Mouse (Mus musculus): ENCODE results near the gene Slc26a3. TPM values are rescaled to one million over a fixed set of nuclear protein-coding genes. Genes with fewer than 3 reads are reported as not detected.
A peak's percentile ranks its signal among the peaks of the same experiment; 100 is the strongest.

Slc26a3 gene
- polyA plus RNA-seq, 1 experiment from 2014 or later = 0.07 TPM

DNA sequence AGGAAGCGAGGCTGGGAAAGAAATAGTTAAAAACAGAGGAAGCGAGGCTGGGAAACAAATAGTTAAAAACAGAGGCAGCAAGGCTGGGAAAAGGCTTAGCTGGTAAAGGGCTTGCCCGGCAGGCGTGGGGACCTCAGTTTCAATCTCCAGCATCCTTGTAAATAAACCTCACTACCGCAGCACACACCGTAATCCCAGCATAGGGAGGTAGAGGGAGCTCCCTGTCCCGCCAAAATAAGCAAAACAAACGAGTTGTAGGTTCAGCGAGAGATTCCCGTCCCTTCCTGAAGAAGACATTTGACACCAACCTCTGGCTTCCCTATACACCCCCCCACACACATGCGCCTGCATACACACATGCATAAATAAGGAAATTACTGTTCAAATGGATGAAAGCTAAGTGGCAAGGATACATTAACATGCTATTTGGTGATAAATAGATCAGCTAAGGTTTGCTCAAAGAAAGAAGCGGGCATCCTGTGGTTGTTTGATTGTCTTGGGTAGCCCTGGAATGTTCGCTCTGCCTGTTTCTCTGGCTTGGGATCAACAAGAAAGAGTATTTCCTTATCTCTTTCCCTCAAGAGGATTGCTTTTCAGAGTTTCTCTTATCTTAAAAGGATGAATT is 14.2 kb upstream of the Slc26a3 start:
- peak; percentile 77 for ATAC-seq (ENCODE audit: low FRiP score, low TSS enrichment)
- H3K9ac ChIP-seq (replicated peaks; ENCODE audit: low read length) = peak overlapping the region; percentile 50
- peak overlapping the region; percentile 33 for H3K4me3 ChIP-seq (ENCODE audit: low read length)
- WGBS = 8% methylated on average over 13 of the region's 13 CpGs
- H3K27me3 ChIP-seq (ENCODE audit: insufficient read depth, low read length) = no peaks in the 10 kb centered on the region
- peaks cover 11% of the 10 kb centered on the region for H3K4me1 ChIP-seq (ENCODE audit: insufficient read depth, low read length)
- H3K27ac ChIP-seq (ENCODE audit: low read length) = peak overlapping the region; percentile 24; the same call in 1 of the 2 replicates
- H3K9me3 ChIP-seq (ENCODE audit: low read length) = no peaks in the 10 kb centered on the region
- no peaks in the 10 kb centered on the region for H3K36me3 ChIP-seq (ENCODE audit: insufficient read depth, low read length)
- H3K4me2 ChIP-seq (replicated peaks; ENCODE audit: low read depth, low read length) = peak overlapping the region; percentile 57

DNA sequence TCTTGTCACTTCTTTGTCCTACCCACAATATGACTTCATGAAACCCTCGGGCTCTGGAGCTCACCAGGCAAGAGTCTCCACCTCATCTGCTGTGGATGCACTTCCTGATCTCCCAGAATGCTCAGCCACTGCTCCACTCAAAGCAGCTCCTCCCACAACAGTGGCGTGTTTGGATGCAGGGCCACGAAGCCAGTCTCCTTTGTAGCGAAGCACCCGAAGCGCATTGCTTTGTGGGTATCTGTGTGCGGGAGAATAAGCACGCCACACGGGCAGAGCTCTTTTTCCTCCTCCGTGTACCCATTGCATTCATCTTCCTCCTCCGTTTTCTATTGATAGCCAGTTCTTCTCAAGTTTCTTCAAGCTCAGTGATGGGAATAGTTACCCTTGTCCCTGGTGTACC is 13.4 kb upstream of the Slc26a3 start:
- no peak overlapping the region for H3K9ac ChIP-seq (replicated peaks; ENCODE audit: low read length)
- no peaks in the 10 kb centered on the region for H3K9me3 ChIP-seq (ENCODE audit: low read length)
- no peak overlapping the region for H3K27ac ChIP-seq (ENCODE audit: low read length)
- no peaks in the 10 kb centered on the region for H3K36me3 ChIP-seq (ENCODE audit: insufficient read depth, low read length)
- WGBS = 64% methylated on average over 11 of the region's 11 CpGs
- H3K27me3 ChIP-seq (ENCODE audit: insufficient read depth, low read length) = no peaks in the 10 kb centered on the region
- peak overlapping the region; percentile 57 for H3K4me2 ChIP-seq (replicated peaks; ENCODE audit: low read depth, low read length)
- 0 out of 2 replicates have a peak, but pooled peaks have one; percentile 16 for ATAC-seq (ENCODE audit: low FRiP score, low TSS enrichment)
- peaks cover 11% of the 10 kb centered on the region for H3K4me1 ChIP-seq (ENCODE audit: insufficient read depth, low read length)
- no peak overlapping the region for H3K4me3 ChIP-seq (ENCODE audit: low read length)

DNA sequence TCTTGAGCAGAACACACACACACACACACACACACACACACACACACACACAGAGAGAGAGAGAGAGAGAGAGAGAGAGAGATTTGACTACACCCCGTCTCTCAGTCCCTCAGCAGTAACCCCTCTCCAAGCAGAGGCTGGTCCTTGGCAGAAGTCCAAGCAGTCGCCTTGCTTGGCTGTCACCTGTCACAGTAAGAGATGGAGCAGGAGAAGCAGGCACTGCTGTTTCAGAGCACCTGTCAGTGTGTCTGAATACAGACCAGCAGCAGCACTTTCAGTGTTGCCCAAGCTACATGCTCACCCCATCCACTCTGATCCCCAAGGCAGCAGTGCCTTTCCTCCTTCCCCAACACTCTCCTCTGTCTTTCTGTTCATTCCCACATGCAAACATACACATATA is 9.8 kb upstream of the Slc26a3 start:
- Histone ChIP-seq H3K9ac (replicated peaks; ENCODE audit: low read length) (no peak overlapping the region), H3K27me3 (ENCODE audit: insufficient read depth, low read length) (no peaks in the 10 kb centered on the region), H3K4me3 (ENCODE audit: low read length) (no peak overlapping the region), H3K36me3 (ENCODE audit: insufficient read depth, low read length) (no peaks in the 10 kb centered on the region), H3K9me3 (ENCODE audit: low read length) (no peaks in the 10 kb centered on the region), H3K4me2 (replicated peaks; ENCODE audit: low read depth, low read length) (no peak overlapping the region), H3K4me1 (ENCODE audit: insufficient read depth, low read length) (peaks cover 8% of the 10 kb centered on the region), H3K27ac (ENCODE audit: low read length) (no peak overlapping the region)
- ATAC-seq (ENCODE audit: low FRiP score, low TSS enrichment) = no peak
- WGBS = 19% methylated on average over 2 of the region's 2 CpGs

DNA sequence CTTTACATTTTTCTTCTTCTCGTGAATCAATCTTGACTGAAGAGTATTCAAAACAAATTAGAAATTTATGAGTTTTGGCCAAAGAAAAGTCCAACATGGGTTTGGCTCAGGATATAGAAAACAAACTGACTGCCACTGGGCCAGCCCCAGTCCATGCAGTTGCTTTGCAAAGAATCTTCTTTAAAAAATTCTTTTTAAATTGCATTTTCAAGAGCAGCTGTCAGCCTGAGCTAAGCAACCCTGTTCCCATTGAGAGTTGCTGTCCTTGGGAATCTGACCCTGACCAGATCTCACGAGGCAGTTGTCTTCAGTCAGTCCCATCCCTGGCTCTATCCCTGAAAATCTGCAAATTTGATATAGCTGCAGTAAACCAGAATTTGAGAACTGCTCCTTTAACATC is 8.2 kb upstream of the Slc26a3 start:
- Histone ChIP-seq H3K4me2 (replicated peaks; ENCODE audit: low read depth, low read length) (no peak overlapping the region), H3K9me3 (ENCODE audit: low read length) (no peaks in the 10 kb centered on the region), H3K27ac (ENCODE audit: low read length) (no peak overlapping the region), H3K4me1 (ENCODE audit: insufficient read depth, low read length) (no peaks in the 10 kb centered on the region), H3K27me3 (ENCODE audit: insufficient read depth, low read length) (no peaks in the 10 kb centered on the region), H3K36me3 (ENCODE audit: insufficient read depth, low read length) (no peaks in the 10 kb centered on the region), H3K9ac (replicated peaks; ENCODE audit: low read length) (no peak overlapping the region), H3K4me3 (ENCODE audit: low read length) (no peak overlapping the region)
- peak; percentile 35; the same call in 1 of the 2 replicates for ATAC-seq (ENCODE audit: low FRiP score, low TSS enrichment)
- 39% methylated on average over 2 of the region's 2 CpGs for WGBS

DNA sequence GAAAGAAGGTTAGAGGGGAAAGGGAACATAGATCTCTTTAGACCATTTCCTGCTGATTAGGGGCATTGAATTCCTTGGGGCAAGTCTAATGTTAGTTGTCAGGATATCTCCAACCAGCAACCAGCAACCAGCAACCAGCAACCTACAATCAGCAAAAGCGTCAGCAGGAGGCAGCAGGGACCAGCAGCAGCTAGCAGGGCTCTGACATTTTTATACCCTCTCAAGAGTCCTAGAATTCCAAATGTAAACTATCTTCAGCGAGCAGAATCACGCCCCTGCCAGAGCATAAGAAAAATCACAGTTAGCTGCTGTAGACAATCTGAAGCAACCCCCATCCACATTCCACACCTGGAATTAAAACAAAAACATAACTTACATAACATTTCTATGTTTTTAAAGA is 3.4 kb upstream of the Slc26a3 start:
- ATAC-seq (ENCODE audit: low FRiP score, low TSS enrichment) = no peak

DNA sequence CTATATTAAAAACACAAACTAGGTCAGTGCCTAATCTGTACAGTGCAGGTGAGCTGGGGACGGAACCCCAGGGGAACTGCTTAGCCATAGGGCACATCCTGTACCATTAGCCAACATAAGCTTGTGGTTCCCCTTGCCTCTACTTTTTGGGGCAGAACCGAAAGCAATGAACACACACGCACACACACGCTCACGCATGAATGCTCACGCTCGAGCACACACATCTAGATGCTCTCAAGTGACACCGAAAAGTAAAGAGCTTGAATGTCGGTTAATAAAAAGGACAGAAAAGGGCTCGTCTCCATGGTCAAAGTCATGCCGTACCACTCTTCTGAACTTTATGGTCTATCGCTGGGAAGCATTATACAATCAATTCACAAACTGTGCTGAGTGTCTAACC is 1.0 kb downstream of the Slc26a3 start:
- H3K4me3 ChIP-seq (ENCODE audit: low read length) = no peak overlapping the region
- no peak overlapping the region for H3K27ac ChIP-seq (ENCODE audit: low read length)
- H3K4me1 ChIP-seq (ENCODE audit: insufficient read depth, low read length) = no peaks in the 10 kb centered on the region
- H3K9me3 ChIP-seq (ENCODE audit: low read length) = no peaks in the 10 kb centered on the region
- no peak for ATAC-seq (ENCODE audit: low FRiP score, low TSS enrichment)
- no peaks in the 10 kb centered on the region for H3K36me3 ChIP-seq (ENCODE audit: insufficient read depth, low read length)
- no peak overlapping the region for H3K4me2 ChIP-seq (replicated peaks; ENCODE audit: low read depth, low read length)
- WGBS = 81% methylated on average over 12 of the region's 12 CpGs
- no peaks in the 10 kb centered on the region for H3K27me3 ChIP-seq (ENCODE audit: insufficient read depth, low read length)
- no peak overlapping the region for H3K9ac ChIP-seq (replicated peaks; ENCODE audit: low read length)

More for the DNA sequence above, 3.4 kb upstream of the Slc26a3 start:
- Histone ChIP-seq H3K27ac (ENCODE audit: low read length) (no peak overlapping the region), H3K27me3 (ENCODE audit: insufficient read depth, low read length) (no peaks in the 10 kb centered on the region), H3K4me1 (ENCODE audit: insufficient read depth, low read length) (no peaks in the 10 kb centered on the region), H3K4me3 (ENCODE audit: low read length) (no peak overlapping the region), H3K9me3 (ENCODE audit: low read length) (no peaks in the 10 kb centered on the region), H3K9ac (replicated peaks; ENCODE audit: low read length) (no peak overlapping the region), H3K36me3 (ENCODE audit: insufficient read depth, low read length) (no peaks in the 10 kb centered on the region), H3K4me2 (replicated peaks; ENCODE audit: low read depth, low read length) (no peak overlapping the region)
- WGBS = 23% methylated on average over 3 of the region's 3 CpGs

DNA sequence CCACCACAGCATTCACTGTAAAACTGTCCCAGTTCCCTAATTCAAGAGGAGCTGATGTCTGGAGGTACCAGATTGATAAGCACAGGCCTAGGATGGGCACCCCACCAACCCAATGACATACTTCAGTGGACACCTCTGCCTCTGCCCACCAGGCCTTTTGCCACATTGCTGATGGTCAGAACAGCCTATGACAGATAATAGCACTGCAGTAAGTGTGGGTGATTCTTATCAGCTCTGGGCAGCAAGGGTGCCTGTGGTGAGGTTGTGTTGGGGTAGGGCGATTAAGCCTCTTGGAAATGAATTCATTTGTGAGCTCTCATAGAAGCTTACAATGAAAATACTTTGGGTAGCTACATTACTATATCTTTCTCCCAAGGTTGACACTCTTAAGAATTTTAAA is 5.2 kb downstream of the Slc26a3 start:
- 97% methylated on average over 1 of the region's 1 CpGs for WGBS

DNA sequence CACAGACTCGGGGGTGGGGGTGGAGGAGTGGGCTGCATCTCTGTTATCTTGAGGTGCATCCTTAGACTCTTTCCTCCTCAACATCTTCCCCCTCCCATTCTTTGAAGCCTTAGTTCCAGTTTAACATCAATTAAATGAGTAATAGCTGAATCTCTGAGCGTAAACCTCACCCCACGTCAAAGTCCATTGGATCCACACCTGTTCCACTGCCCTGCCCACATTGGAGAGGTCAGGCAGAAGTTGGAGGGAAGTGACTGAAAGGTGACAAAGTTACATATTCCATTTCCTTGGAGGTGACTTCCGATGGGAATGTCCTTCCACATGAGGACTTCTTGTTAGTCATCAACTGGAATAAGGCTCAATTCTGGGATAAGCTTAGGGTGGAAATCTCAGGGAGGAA is 7.0 kb downstream of the Slc26a3 start:
- no peaks in the 10 kb centered on the region for H3K27me3 ChIP-seq (ENCODE audit: insufficient read depth, low read length)
- no peak overlapping the region for H3K9ac ChIP-seq (replicated peaks; ENCODE audit: low read length)
- H3K4me2 ChIP-seq (replicated peaks; ENCODE audit: low read depth, low read length) = no peak overlapping the region
- H3K4me1 ChIP-seq (ENCODE audit: insufficient read depth, low read length) = no peaks in the 10 kb centered on the region
- no peak overlapping the region for H3K4me3 ChIP-seq (ENCODE audit: low read length)
- H3K36me3 ChIP-seq (ENCODE audit: insufficient read depth, low read length) = no peaks in the 10 kb centered on the region
- no peak overlapping the region for H3K27ac ChIP-seq (ENCODE audit: low read length)
- WGBS = 86% methylated on average over 4 of the region's 4 CpGs
- ATAC-seq (ENCODE audit: low FRiP score, low TSS enrichment) = no peak
- no peaks in the 10 kb centered on the region for H3K9me3 ChIP-seq (ENCODE audit: low read length)

More for the DNA sequence above, 5.2 kb downstream of the Slc26a3 start:
- H3K9ac ChIP-seq (replicated peaks; ENCODE audit: low read length) = no peak overlapping the region
- ATAC-seq (ENCODE audit: low FRiP score, low TSS enrichment) = no peak
- no peaks in the 10 kb centered on the region for H3K9me3 ChIP-seq (ENCODE audit: low read length)
- H3K4me1 ChIP-seq (ENCODE audit: insufficient read depth, low read length) = no peaks in the 10 kb centered on the region
- no peaks in the 10 kb centered on the region for H3K36me3 ChIP-seq (ENCODE audit: insufficient read depth, low read length)
- no peak overlapping the region for H3K4me2 ChIP-seq (replicated peaks; ENCODE audit: low read depth, low read length)
- no peak overlapping the region for H3K4me3 ChIP-seq (ENCODE audit: low read length)
- H3K27me3 ChIP-seq (ENCODE audit: insufficient read depth, low read length) = no peaks in the 10 kb centered on the region
- no peak overlapping the region for H3K27ac ChIP-seq (ENCODE audit: low read length)

DNA sequence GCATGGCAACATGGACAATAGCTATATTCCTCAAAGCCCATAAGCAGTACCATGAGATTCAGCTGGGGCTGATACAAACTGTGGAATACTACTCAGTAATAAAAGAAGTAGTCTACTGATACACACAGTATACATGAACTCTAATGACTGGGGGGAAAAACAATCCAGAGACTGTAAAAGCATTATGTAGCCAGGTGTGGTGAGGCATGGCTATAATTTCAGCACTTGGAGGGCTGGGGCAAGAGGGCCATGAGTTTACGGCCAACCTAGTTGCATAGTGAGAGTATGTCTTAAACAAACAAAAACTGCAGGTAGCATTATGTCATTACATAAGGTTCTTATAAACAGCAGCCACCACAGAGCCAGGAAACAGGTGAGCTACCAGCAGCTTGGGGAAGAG is 10.2 kb downstream of the Slc26a3 start:
- no peak overlapping the region for H3K9ac ChIP-seq (replicated peaks; ENCODE audit: low read length)
- 69% methylated on average over 1 of the region's 1 CpGs for WGBS
- no peak overlapping the region for H3K4me3 ChIP-seq (ENCODE audit: low read length)
- no peak overlapping the region for H3K27ac ChIP-seq (ENCODE audit: low read length)
- no peaks in the 10 kb centered on the region for H3K27me3 ChIP-seq (ENCODE audit: insufficient read depth, low read length)
- H3K36me3 ChIP-seq (ENCODE audit: insufficient read depth, low read length) = no peaks in the 10 kb centered on the region
- H3K4me2 ChIP-seq (replicated peaks; ENCODE audit: low read depth, low read length) = no peak overlapping the region
- no peaks in the 10 kb centered on the region for H3K9me3 ChIP-seq (ENCODE audit: low read length)
- H3K4me1 ChIP-seq (ENCODE audit: insufficient read depth, low read length) = no peaks in the 10 kb centered on the region
- ATAC-seq (ENCODE audit: low FRiP score, low TSS enrichment) = no peak

DNA sequence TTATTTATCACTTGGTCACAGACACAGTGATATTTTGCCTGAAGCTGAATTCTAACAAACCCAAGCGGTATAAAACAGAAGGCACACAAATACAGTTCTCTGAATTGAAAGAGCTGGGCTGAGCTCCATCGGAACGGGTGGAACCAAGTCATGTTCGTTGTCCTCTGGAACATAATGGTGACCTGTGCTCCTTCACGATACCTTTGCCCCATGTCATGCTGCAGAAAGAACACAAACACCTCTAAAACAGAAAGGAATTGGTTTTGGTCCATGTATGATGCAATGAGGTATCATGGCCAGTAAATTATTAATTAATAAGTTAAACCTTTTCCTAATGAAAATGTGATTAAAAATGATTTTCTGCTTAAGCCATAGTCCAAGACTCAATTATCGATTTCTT is 11.3 kb downstream of the Slc26a3 start:
- Histone ChIP-seq H3K9ac (replicated peaks; ENCODE audit: low read length) (no peak overlapping the region), H3K4me1 (ENCODE audit: insufficient read depth, low read length) (no peaks in the 10 kb centered on the region), H3K27me3 (ENCODE audit: insufficient read depth, low read length) (no peaks in the 10 kb centered on the region), H3K4me2 (replicated peaks; ENCODE audit: low read depth, low read length) (no peak overlapping the region), H3K9me3 (ENCODE audit: low read length) (no peaks in the 10 kb centered on the region), H3K4me3 (ENCODE audit: low read length) (no peak overlapping the region), H3K27ac (ENCODE audit: low read length) (no peak overlapping the region), H3K36me3 (ENCODE audit: insufficient read depth, low read length) (no peaks in the 10 kb centered on the region)
- 84% methylated on average over 6 of the region's 6 CpGs for WGBS
- no peak for ATAC-seq (ENCODE audit: low FRiP score, low TSS enrichment)
